Mouse (Mus musculus) myocyte (in vitro differentiated cells): ENCODE measurements around the gene Trim39.

ENCODE experiments used
- CEBPB ChIP-seq: IDR thresholded peaks from 2 replicates; pipeline ENCODE4 v1.6.1; 2011; ENCODE audit warnings: mild to moderate bottlenecking, moderate library complexity; ENCODE audit not compliant: poor library complexity, insufficient read depth, severe bottlenecking
- E2F4 ChIP-seq: IDR thresholded peaks from one replicate; pipeline ENCODE4 v1.6.1; 2011; ENCODE audit warnings: mild to moderate bottlenecking, control low read depth, moderate library complexity; ENCODE audit not compliant: insufficient read depth
- MAX ChIP-seq: IDR thresholded peaks from one replicate; pipeline ENCODE4 v1.6.1; 2011; ENCODE audit warnings: low read depth, mild to moderate bottlenecking, control low read depth
- MYOD1 ChIP-seq, 3 experiments: IDR thresholded peaks; one replicate each; pipeline ENCODE4 v1.6.1; 2011; ENCODE audit warnings: control low read depth in 2 of 3, low read depth in 2 of 3, mild to moderate bottlenecking in 2 of 3, moderate library complexity in 1 of 3; ENCODE audit not compliant: insufficient read length in 2 of 3, control insufficient read depth in 1 of 3
- POLR2A ChIP-seq: IDR thresholded peaks from one replicate; pipeline ENCODE4 v1.6.1; 2011; ENCODE audit warnings: low read depth, mild to moderate bottlenecking, control low read depth, moderate library complexity; ENCODE audit not compliant: insufficient read length
- POLR2AphosphoS2 ChIP-seq: IDR thresholded peaks from one replicate; pipeline ENCODE4 v1.6.1; 2011; ENCODE audit warnings: low read depth, control low read depth; ENCODE audit not compliant: insufficient read length
- REST ChIP-seq: IDR thresholded peaks from one replicate; pipeline ENCODE4 v1.6.1; 2011; ENCODE audit warnings: mild to moderate bottlenecking, control low read depth, moderate library complexity; ENCODE audit not compliant: insufficient read depth, insufficient read length
- SRF ChIP-seq: IDR thresholded peaks from one replicate; pipeline ENCODE4 v1.6.1; 2011; ENCODE audit warnings: low read depth; ENCODE audit not compliant: control insufficient read depth, insufficient read length
- TCF12 ChIP-seq: IDR thresholded peaks from one replicate; pipeline ENCODE4 v1.6.1; 2011; ENCODE audit warnings: mild to moderate bottlenecking, control low read depth; ENCODE audit not compliant: poor library complexity, insufficient read depth, severe bottlenecking

DNA sequence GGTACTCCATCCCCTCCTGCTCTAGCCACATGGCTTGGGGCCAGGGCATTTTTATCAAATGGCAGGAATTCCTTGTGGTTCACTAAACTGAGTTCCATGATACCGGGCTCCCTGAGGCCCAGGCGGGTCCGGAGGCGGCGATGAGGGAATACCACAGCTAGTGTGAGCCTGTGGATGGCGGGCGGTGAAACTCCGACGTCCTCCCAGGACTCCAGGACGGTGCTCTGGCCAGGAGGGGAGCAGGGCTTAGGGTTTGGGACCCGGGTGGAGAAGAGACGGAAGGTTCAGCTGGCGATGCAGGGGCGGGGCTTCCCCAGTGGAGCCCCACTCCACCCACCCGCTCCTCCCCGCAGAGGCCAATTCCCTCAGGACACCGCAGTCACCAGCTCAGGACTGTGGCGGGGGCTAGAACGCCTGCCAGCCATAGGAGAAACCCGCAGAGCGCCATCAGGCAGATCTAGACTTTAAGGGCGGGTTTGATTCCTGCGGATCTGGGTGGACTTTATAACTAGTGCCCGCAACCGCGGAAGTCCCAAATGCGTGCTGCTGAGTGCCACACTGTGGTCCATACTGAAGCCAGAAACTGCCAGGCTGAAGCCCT is 34.6 kb downstream of the Trim39 start:
- no peak for TF ChIP-seq POLR2A
- no peak for TF ChIP-seq MYOD1 (IDR thresholded peaks at IDR 0.05; ENCODE audit: control insufficient read depth in 1 of 3, insufficient read length in 2 of 3, low read depth in 2 of 3)
- no peak for TF ChIP-seq SRF
- no peak for TF ChIP-seq POLR2AphosphoS2
- no peak for TF ChIP-seq REST
- no peak for TF ChIP-seq CEBPB
- no peak for TF ChIP-seq MAX
- no peak for TF ChIP-seq E2F4
- no peak for TF ChIP-seq TCF12
